Comparison of ENCODE assay signal across 8 mouse cellular contexts in genomic region chr13:56581512-56581911, GRCm38 (mm10). TPM values are rescaled to one million over a fixed set of nuclear protein-coding genes. Genes with fewer than 3 reads are reported as not detected.
A peak's percentile ranks its signal among the peaks of the same experiment; 100 is the strongest.
DNase-seq lines count a peak whose midpoint lies in the region; ATAC-seq and TF ChIP-seq lines count a peak whose summit lies in the region.
"Had no signal": no experiment of that assay in that cellular context is flagged by ENCODE, and none has a peak within 500 bp of the region (broad histone marks: within the 10 kb centered on the region; RNA-seq: fewer than 3 reads in every experiment).

No protein-coding gene starts in this region.

- WGBS in liver, embryonic 12.5 days (ENCODE audit: insufficient replicate concordance) = 45% methylated on average over 3 of the region's 3 CpGs
- 63% methylated on average over 3 of the region's 3 CpGs for WGBS in liver, postnatal 0 days (ENCODE audit: insufficient replicate concordance)
- WGBS in embryonic facial prominence, embryonic 12.5 days = 4% methylated on average over 3 of the region's 3 CpGs
- 4% methylated on average over 3 of the region's 3 CpGs for WGBS in hindbrain, embryonic 16.5 days

- intact Hi-C loops in gastrocnemius, postnatal 14 days (cut with DNase I; ENCODE audit: low total_unique reads) = no loop called here

- no peak overlapping the region for H3K4me2 ChIP-seq in liver, embryonic 12.5 days
- no peak overlapping the region for H3K4me2 ChIP-seq in liver, postnatal 0 days (ENCODE audit: low read depth, low read length)
- H3K4me2 ChIP-seq in embryonic facial prominence, embryonic 12.5 days (replicated peaks) = peak overlapping the region; percentile 36
- no peak overlapping the region for H3K4me2 ChIP-seq in hindbrain, embryonic 16.5 days (ENCODE audit: low read length)

- H3K4me3 ChIP-seq in liver, embryonic 12.5 days = no peak overlapping the region
- no peak overlapping the region for H3K4me3 ChIP-seq in liver, postnatal 0 days (ENCODE audit: low read depth, low read length)
- H3K4me3 ChIP-seq in embryonic facial prominence, embryonic 12.5 days = no peak overlapping the region
- no peak overlapping the region for H3K4me3 ChIP-seq in hindbrain, embryonic 16.5 days (ENCODE audit: low read length)

- TF ChIP-seq CTCF in liver, postnatal 0 days (IDR thresholded peaks at IDR 0.05; ENCODE audit: low read depth) = no peak

- H3K4me1 ChIP-seq in liver, embryonic 12.5 days = peaks cover 11% of the 10 kb centered on the region
- H3K4me1 ChIP-seq in liver, postnatal 0 days (ENCODE audit: insufficient read depth) = peaks cover 3% of the 10 kb centered on the region; the same call in 1 of the 2 replicates
- peaks cover 43% of the 10 kb centered on the region for H3K4me1 ChIP-seq in embryonic facial prominence, embryonic 12.5 days
- H3K4me1 ChIP-seq in hindbrain, embryonic 16.5 days (ENCODE audit: control insufficient read depth, insufficient read depth, low read depth, low read length) = peaks cover 8% of the 10 kb centered on the region

- H3K9me3 ChIP-seq in liver, embryonic 12.5 days (replicated peaks) = no peaks in the 10 kb centered on the region
- H3K9me3 ChIP-seq in liver, postnatal 0 days (ENCODE audit: low read length) = no peaks in the 10 kb centered on the region
- H3K9me3 ChIP-seq in embryonic facial prominence, embryonic 12.5 days = no peaks in the 10 kb centered on the region
- H3K9me3 ChIP-seq in hindbrain, embryonic 16.5 days (ENCODE audit: control insufficient read depth, low read length) = no peaks in the 10 kb centered on the region

- DNase-seq in liver, postnatal 0 days = no peak
- DNase-seq in retina, postnatal 1 day = peak; percentile 83
- no peak for DNase-seq in urinary bladder, adult 18-20 months (ENCODE audit: low spot score in 2 of 2)
- no peak for DNase-seq in gastrocnemius, postnatal 14 days

- no peak for TF ChIP-seq EP300 in liver, postnatal 0 days (IDR thresholded peaks at IDR 0.05; ENCODE audit: low read depth)

- no peaks in the 10 kb centered on the region for H3K27me3 ChIP-seq in liver, embryonic 12.5 days (replicated peaks)
- H3K27me3 ChIP-seq in liver, postnatal 0 days (ENCODE audit: insufficient read depth, low read length) = no peaks in the 10 kb centered on the region
- no peaks in the 10 kb centered on the region for H3K27me3 ChIP-seq in embryonic facial prominence, embryonic 12.5 days
- H3K27me3 ChIP-seq in hindbrain, embryonic 16.5 days (replicated peaks; ENCODE audit: control insufficient read depth, insufficient read depth, low read length) = no peaks in the 10 kb centered on the region

- peak overlapping the region; percentile 61; the same call in 1 of the 2 replicates for H3K27ac ChIP-seq in liver, embryonic 12.5 days
- H3K27ac ChIP-seq in liver, postnatal 0 days (ENCODE audit: low read depth) = no peak overlapping the region
- peak overlapping the region; percentile 96 for H3K27ac ChIP-seq in embryonic facial prominence, embryonic 12.5 days
- no peak overlapping the region for H3K27ac ChIP-seq in hindbrain, embryonic 16.5 days (ENCODE audit: low read depth, low read length)

- ATAC-seq in liver, embryonic 12.5 days = no peak
- ATAC-seq in liver, postnatal 0 days = no peak
- ATAC-seq in embryonic facial prominence, embryonic 12.5 days (ENCODE audit: insufficient number of reproducible peaks, insufficient read depth, low FRiP score, low TSS enrichment) = no peak; the same call in 1 of the 2 replicates
- ATAC-seq in hindbrain, embryonic 16.5 days = peak; percentile 71; the same call in 1 of the 2 replicates
- ATAC-seq: inflammation-experienced regulatory T-cells, adult 6 months had no signal

- H3K36me3 ChIP-seq in liver, embryonic 12.5 days = no peaks in the 10 kb centered on the region
- no peaks in the 10 kb centered on the region for H3K36me3 ChIP-seq in liver, postnatal 0 days (replicated peaks; ENCODE audit: insufficient read depth, low read length)
- H3K36me3 ChIP-seq in embryonic facial prominence, embryonic 12.5 days = no peaks in the 10 kb centered on the region
- no peaks in the 10 kb centered on the region for H3K36me3 ChIP-seq in hindbrain, embryonic 16.5 days (ENCODE audit: control insufficient read depth, insufficient read depth, low read length)

- no peak overlapping the region for H3K9ac ChIP-seq in liver, embryonic 12.5 days
- no peak overlapping the region for H3K9ac ChIP-seq in liver, postnatal 0 days (replicated peaks)
- no peak overlapping the region for H3K9ac ChIP-seq in embryonic facial prominence, embryonic 12.5 days
- no peak overlapping the region for H3K9ac ChIP-seq in hindbrain, embryonic 16.5 days (ENCODE audit: low read depth, low read length)

RNA-seq across cellular contexts. Expression of gene Tgfbi, which starts 27.8 kb away (rescaled TPM):
- 13.4 and 14.0 TPM in 2 replicates for polyA plus RNA-seq in liver, embryonic 12.5 days (2016; fragmentation: Nextera tagmentation; extraction: Ambion mirVana)
- 24.9 and 26.8 TPM in 2 replicates for polyA plus RNA-seq in liver, postnatal 0 days (2015; fragmentation: Nextera tagmentation; extraction: Ambion mirVana)
- polyA plus RNA-seq in embryonic facial prominence, embryonic 12.5 days (2016; fragmentation: Nextera tagmentation; extraction: Ambion mirVana) = 120 and 121 TPM in 2 replicates
- 6.3 and 7.9 TPM in 2 replicates for polyA plus RNA-seq in hindbrain, embryonic 16.5 days (2015; fragmentation: Nextera tagmentation; extraction: Ambion mirVana)
- 10 to 100 TPM; 33.5 to 45.6 TPM for total RNA-seq in gastrocnemius, postnatal 14 days (2021)

RNA-seq across cellular contexts. Expression of gene Lect2, which starts 33.2 kb away (rescaled TPM):
- polyA plus RNA-seq in liver, embryonic 12.5 days (2016; fragmentation: Nextera tagmentation; extraction: Ambion mirVana) = 31.7 and 38.1 TPM in 2 replicates
- 79.5 and 93.6 TPM in 2 replicates for polyA plus RNA-seq in liver, postnatal 0 days (2015; fragmentation: Nextera tagmentation; extraction: Ambion mirVana)
- not detected in 2 replicates for polyA plus RNA-seq in embryonic facial prominence, embryonic 12.5 days (2016; fragmentation: Nextera tagmentation; extraction: Ambion mirVana)
- polyA plus RNA-seq in hindbrain, embryonic 16.5 days (2015; fragmentation: Nextera tagmentation; extraction: Ambion mirVana) = not detected in 2 replicates
- total RNA-seq in gastrocnemius, postnatal 14 days (2021) = not detected
- polyA plus RNA-seq: inflammation-experienced regulatory T-cells, adult 6 months had no signal

RNA-seq across cellular contexts. Expression of gene Fbxl21, which starts 59.2 kb away (rescaled TPM):
- polyA plus RNA-seq in liver, embryonic 12.5 days (2016; fragmentation: Nextera tagmentation; extraction: Ambion mirVana) = 0.72 and 0.81 TPM in 2 replicates
- polyA plus RNA-seq in liver, postnatal 0 days (2015; fragmentation: Nextera tagmentation; extraction: Ambion mirVana) = 1.2 and 1.5 TPM in 2 replicates
- 2.8 and 3.4 TPM in 2 replicates for polyA plus RNA-seq in embryonic facial prominence, embryonic 12.5 days (2016; fragmentation: Nextera tagmentation; extraction: Ambion mirVana)
- 2.9 and 4.6 TPM in 2 replicates for polyA plus RNA-seq in hindbrain, embryonic 16.5 days (2015; fragmentation: Nextera tagmentation; extraction: Ambion mirVana)
- total RNA-seq in gastrocnemius, postnatal 14 days (2021) = under 1 TPM in 1 of 2 experiments, not detected in 1; 0.14 TPM

Comparison
In these comparisons a context has a peak if more than half of its experiments do, and no peak if none do; other contexts are left out.
1. H3K27ac ChIP-seq: peak in liver, embryonic 12.5 days (single experiment) and embryonic facial prominence, embryonic 12.5 days (single experiment); none in liver, postnatal 0 days (single experiment) and hindbrain, embryonic 16.5 days (single experiment).
2. RNA of gene Lect2, which starts 33.2 kb away (polyA plus RNA-seq): 79.5 to 93.6 TPM in liver, postnatal 0 days and 31.7 to 38.1 TPM in liver, embryonic 12.5 days; not detected in hindbrain, embryonic 16.5 days and not detected in embryonic facial prominence, embryonic 12.5 days; every median in the first group is over 10 times any median in the second.